Mouse (Mus musculus): ENCODE data around the gene Olfr90. TPM values are rescaled to one million over a fixed set of nuclear protein-coding genes. Genes with fewer than 3 reads are reported as not detected.

The Olfr90 gene
- polyA plus RNA-seq, 2 experiments: not detected

DNA sequence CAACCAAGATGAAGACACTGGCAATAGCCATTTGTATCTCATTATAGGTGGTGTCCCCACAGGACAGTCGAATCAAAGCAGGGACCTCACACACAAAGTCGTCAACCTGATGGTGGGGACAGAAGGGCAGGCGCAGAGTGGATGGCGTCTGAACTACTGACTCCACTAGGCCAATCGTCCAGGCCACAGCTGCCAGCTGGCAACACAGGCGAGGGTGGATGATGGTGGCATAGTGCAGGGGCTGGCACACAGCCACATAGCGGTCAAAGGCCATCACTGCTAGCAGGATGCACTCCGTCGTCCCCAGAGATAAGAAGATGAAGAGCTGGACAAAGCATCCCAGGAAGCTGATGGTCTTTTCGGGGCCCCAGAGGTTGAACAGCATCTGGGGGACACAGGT lies 2.8 kb downstream of the Olfr90 start:
- DNase-seq (ENCODE audit: low spot score) (no peak), ATAC-seq (ENCODE audit: low FRiP score, low read depth) (no peak)
- Histone ChIP-seq H3K36me3 (ENCODE audit: control insufficient read depth, insufficient read depth, low read length) (no peaks in the 10 kb centered on the region), H3K4me3 (replicated peaks; ENCODE audit: low read length) (no peak overlapping the region), H3K4me2 (replicated peaks; ENCODE audit: low read depth, low read length, severe bottlenecking) (no peak overlapping the region), H3K9ac (ENCODE audit: low read depth, low read length, severe bottlenecking) (no peak overlapping the region), H3K9me3 (ENCODE audit: control insufficient read depth, low read length) (no peaks in the 10 kb centered on the region), H3K4me1 (ENCODE audit: control insufficient read depth, insufficient read depth, low read length) (no peaks in the 10 kb centered on the region), H3K27me3 (ENCODE audit: control insufficient read depth, insufficient read depth, low read length) (no peaks in the 10 kb centered on the region), H3K27ac (replicated peaks; ENCODE audit: low read depth, low read length) (no peak overlapping the region)
- TF ChIP-seq POLR2A (IDR thresholded peaks at IDR 0.05; ENCODE audit: borderline replicate concordance, extremely low read depth, insufficient read depth, insufficient read length): no peak
- 72% methylated on average over 10 of the region's 10 CpGs for WGBS

GRCm38 (mm10) chr17:37084632-37085031 lies 3.7 kb downstream of the Olfr90 start:
- Histone ChIP-seq H3K36me3 (ENCODE audit: control insufficient read depth, insufficient read depth, low read length) (no peaks in the 10 kb centered on the region), H3K27ac (replicated peaks; ENCODE audit: low read depth, low read length) (no peak overlapping the region), H3K9ac (ENCODE audit: low read depth, low read length, severe bottlenecking) (no peak overlapping the region), H3K4me2 (replicated peaks; ENCODE audit: low read depth, low read length, severe bottlenecking) (no peak overlapping the region), H3K9me3 (ENCODE audit: control insufficient read depth, low read length) (no peaks in the 10 kb centered on the region), H3K4me1 (ENCODE audit: control insufficient read depth, insufficient read depth, low read length) (no peaks in the 10 kb centered on the region), H3K4me3 (replicated peaks; ENCODE audit: low read length) (no peak overlapping the region), H3K27me3 (ENCODE audit: control insufficient read depth, insufficient read depth, low read length) (no peaks in the 10 kb centered on the region)
- DNase-seq (ENCODE audit: low spot score) (no peak), ATAC-seq (ENCODE audit: low FRiP score, low read depth) (no peak)
- 70% methylated on average over 5 of the region's 5 CpGs for WGBS
- TF ChIP-seq POLR2A (IDR thresholded peaks at IDR 0.05; ENCODE audit: borderline replicate concordance, extremely low read depth, insufficient read depth, insufficient read length): no peak

DNA sequence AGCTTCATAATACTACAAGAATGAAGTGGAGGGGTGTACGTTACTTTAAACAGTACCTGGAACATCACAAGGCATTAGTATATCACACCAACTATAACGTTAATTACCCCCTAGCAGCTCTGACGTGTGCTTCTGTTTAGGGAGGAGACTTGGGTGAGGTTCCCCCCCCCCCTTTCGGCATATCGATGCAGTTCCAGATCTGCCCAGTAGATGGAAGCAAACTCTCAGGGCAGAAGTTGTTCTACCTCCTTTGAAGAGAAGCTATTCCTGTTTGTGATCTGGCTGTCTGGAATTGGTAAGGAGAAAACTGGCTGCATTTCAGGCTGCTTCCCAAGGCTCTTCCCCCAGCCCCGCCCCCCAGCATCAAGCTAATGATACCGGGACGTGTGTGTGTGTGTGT lies 5.0 kb downstream of the Olfr90 start:
- Histone ChIP-seq H3K27me3 (ENCODE audit: control insufficient read depth, insufficient read depth, low read length) (no peaks in the 10 kb centered on the region), H3K36me3 (ENCODE audit: control insufficient read depth, insufficient read depth, low read length) (no peaks in the 10 kb centered on the region), H3K4me3 (replicated peaks; ENCODE audit: low read length) (no peak overlapping the region), H3K4me1 (ENCODE audit: control insufficient read depth, insufficient read depth, low read length) (peaks cover 8% of the 10 kb centered on the region; the same call in 1 of the 2 replicates), H3K27ac (replicated peaks; ENCODE audit: low read depth, low read length) (no peak overlapping the region), H3K4me2 (replicated peaks; ENCODE audit: low read depth, low read length, severe bottlenecking) (no peak overlapping the region), H3K9ac (ENCODE audit: low read depth, low read length, severe bottlenecking) (no peak overlapping the region), H3K9me3 (ENCODE audit: control insufficient read depth, low read length) (no peaks in the 10 kb centered on the region)
- ATAC-seq (ENCODE audit: low FRiP score, low read depth): peak; percentile 50
- WGBS: 3% methylated on average over 7 of the region's 8 CpGs
- TF ChIP-seq POLR2A (IDR thresholded peaks at IDR 0.05; ENCODE audit: borderline replicate concordance, extremely low read depth, insufficient read depth, insufficient read length): no peak
- peak; percentile 83 for DNase-seq (ENCODE audit: low spot score)

DNA sequence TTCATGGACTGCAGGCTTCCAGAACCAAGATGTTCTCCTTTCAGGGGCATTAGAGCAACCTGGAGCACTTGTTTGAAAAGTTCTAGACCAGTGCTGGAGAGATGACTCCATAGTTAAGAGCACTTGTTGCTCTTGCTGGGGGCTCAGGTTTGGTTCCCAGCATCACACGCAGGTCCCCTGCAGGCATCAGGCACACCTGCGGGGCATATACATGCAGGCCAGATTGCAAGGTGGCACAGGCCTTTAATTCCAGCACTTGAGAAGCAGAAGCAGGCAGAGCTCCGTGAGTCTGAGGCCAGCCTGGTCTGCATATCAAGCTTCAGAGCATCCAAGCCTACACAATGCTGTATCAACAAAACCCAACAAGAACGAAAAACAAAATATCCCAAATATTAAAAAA lies 6.6 kb downstream of the Olfr90 start:
- no peak for TF ChIP-seq POLR2A (IDR thresholded peaks at IDR 0.05; ENCODE audit: borderline replicate concordance, extremely low read depth, insufficient read depth, insufficient read length)
- ATAC-seq (ENCODE audit: low FRiP score, low read depth): no peak
- no peaks in the 10 kb centered on the region for H3K9me3 ChIP-seq (ENCODE audit: control insufficient read depth, low read length)

DNA sequence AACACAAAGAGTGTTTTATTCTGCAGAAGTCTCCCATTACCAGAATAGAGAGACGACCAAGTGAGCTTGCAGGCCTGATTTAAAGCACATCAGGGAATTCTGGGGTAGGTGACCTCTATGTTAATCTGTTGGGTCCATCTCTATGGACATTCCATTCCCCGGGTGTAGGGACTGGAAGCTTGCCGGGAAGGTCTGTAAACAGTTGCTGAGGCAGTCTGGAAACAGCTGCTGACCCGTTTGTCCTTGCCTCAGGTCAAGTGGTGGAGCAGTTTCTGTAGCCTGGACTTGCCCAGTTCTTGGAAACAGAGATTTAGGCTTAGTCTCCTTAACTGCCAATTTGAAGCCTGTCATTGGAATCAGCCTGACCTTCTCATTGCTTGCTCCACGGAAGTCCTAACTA lies 8.2 kb downstream of the Olfr90 start:
- H3K9ac ChIP-seq (ENCODE audit: low read depth, low read length, severe bottlenecking): no peak overlapping the region
- no peak for ATAC-seq (ENCODE audit: low FRiP score, low read depth)
- no peaks in the 10 kb centered on the region for H3K9me3 ChIP-seq (ENCODE audit: control insufficient read depth, low read length)
- no peak overlapping the region for H3K4me3 ChIP-seq (replicated peaks; ENCODE audit: low read length)
- peaks cover 8% of the 10 kb centered on the region; the same call in 1 of the 2 replicates for H3K4me1 ChIP-seq (ENCODE audit: control insufficient read depth, insufficient read depth, low read length)
- no peak for DNase-seq (ENCODE audit: low spot score)
- no peak overlapping the region for H3K4me2 ChIP-seq (replicated peaks; ENCODE audit: low read depth, low read length, severe bottlenecking)
- no peak overlapping the region for H3K27ac ChIP-seq (replicated peaks; ENCODE audit: low read depth, low read length)
- no peaks in the 10 kb centered on the region for H3K27me3 ChIP-seq (ENCODE audit: control insufficient read depth, insufficient read depth, low read length)
- no peak for TF ChIP-seq POLR2A (IDR thresholded peaks at IDR 0.05; ENCODE audit: borderline replicate concordance, extremely low read depth, insufficient read depth, insufficient read length)
- WGBS: 11% methylated on average over 5 of the region's 5 CpGs
- peaks cover 13% of the 10 kb centered on the region for H3K36me3 ChIP-seq (ENCODE audit: control insufficient read depth, insufficient read depth, low read length)

More for the DNA sequence above, 6.6 kb downstream of the Olfr90 start:
- Histone ChIP-seq H3K27me3 (ENCODE audit: control insufficient read depth, insufficient read depth, low read length) (no peaks in the 10 kb centered on the region), H3K4me3 (replicated peaks; ENCODE audit: low read length) (no peak overlapping the region), H3K9ac (ENCODE audit: low read depth, low read length, severe bottlenecking) (no peak overlapping the region), H3K4me1 (ENCODE audit: control insufficient read depth, insufficient read depth, low read length) (peaks cover 8% of the 10 kb centered on the region; the same call in 1 of the 2 replicates), H3K27ac (replicated peaks; ENCODE audit: low read depth, low read length) (no peak overlapping the region), H3K4me2 (replicated peaks; ENCODE audit: low read depth, low read length, severe bottlenecking) (no peak overlapping the region), H3K36me3 (ENCODE audit: control insufficient read depth, insufficient read depth, low read length) (no peaks in the 10 kb centered on the region)
- no peak for DNase-seq (ENCODE audit: low spot score)
- WGBS: 86% methylated on average over 4 of the region's 4 CpGs

- peaks cover 24% of the 10 kb centered on the region for H3K36me3 ChIP-seq (ENCODE audit: control insufficient read depth, insufficient read depth, low read length)
- peaks cover 8% of the 10 kb centered on the region; the same call in 1 of the 2 replicates for H3K4me1 ChIP-seq (ENCODE audit: control insufficient read depth, insufficient read depth, low read length)
- H3K4me2 ChIP-seq (replicated peaks; ENCODE audit: low read depth, low read length, severe bottlenecking): no peak overlapping the region
- DNase-seq (ENCODE audit: low spot score): no peak
- WGBS: 34% methylated on average over 2 of the region's 2 CpGs
- no peak overlapping the region for H3K9ac ChIP-seq (ENCODE audit: low read depth, low read length, severe bottlenecking)
- no peak overlapping the region for H3K4me3 ChIP-seq (replicated peaks; ENCODE audit: low read length)
- no peak for TF ChIP-seq POLR2A (IDR thresholded peaks at IDR 0.05; ENCODE audit: borderline replicate concordance, extremely low read depth, insufficient read depth, insufficient read length)
- H3K27me3 ChIP-seq (ENCODE audit: control insufficient read depth, insufficient read depth, low read length): no peaks in the 10 kb centered on the region
- H3K27ac ChIP-seq (replicated peaks; ENCODE audit: low read depth, low read length): 0 out of 2 replicates have a peak overlapping the region, but pooled peaks have one; percentile 4
- H3K9me3 ChIP-seq (ENCODE audit: control insufficient read depth, low read length): no peaks in the 10 kb centered on the region
- no peak for ATAC-seq (ENCODE audit: low FRiP score, low read depth)
Observed at GRCm38 (mm10) chr17:37078990-37079389, 9.3 kb downstream of the Olfr90 start.
